Comparison of ENCODE assay signal across 8 mouse cellular contexts in the genomic region with DNA sequence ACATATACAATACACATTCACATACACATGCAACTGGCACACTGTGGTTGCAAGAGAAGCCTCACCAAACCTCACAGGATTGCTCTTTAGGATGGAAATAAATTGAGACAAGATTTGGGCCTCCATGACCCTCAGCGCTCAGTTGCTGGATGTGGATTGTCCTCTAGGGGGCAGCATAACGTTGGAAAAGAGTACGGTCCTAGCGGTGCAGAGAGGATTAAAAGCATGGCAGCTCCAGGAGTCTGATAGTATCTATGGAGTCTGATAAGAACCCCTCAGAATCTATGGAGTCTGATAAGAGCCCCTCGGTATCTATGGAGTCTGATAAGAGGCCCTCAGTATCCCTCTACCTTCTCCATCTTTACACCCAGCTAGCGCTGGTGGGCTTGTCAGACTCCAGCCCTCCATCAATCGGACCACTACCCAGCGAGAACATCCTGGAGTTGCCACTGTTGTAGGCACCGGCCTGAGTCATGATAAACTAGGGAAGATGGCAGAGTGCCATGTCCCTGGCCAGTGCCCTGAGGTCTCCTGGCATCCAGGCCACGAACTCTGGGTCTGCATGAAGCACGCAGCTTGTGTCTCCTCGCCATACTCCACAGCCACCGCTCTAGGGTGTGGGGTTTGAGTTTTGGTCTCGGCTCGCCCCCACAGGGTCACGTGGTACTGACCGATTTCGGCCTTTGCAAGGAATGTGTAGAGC. TPM values are rescaled to one million over a fixed set of nuclear protein-coding genes. Genes with fewer than 3 reads are reported as not detected.
A peak's percentile ranks its signal among the peaks of the same experiment; 100 is the strongest.
DNase-seq lines count a peak whose midpoint lies in the region; ATAC-seq lines count a peak whose summit lies in the region.

No protein-coding gene starts in this region.

- peak; percentile 19 for DNase-seq in ovary, postnatal 10 days (ENCODE audit: low spot score)
- DNase-seq in ovary, adult 18-20 months (ENCODE audit: low spot score), result no peak
- peak; percentile 65 for DNase-seq in cerebellum, adult 8-10 months
- DNase-seq in forelimb bud, embryonic 11.5 days (ENCODE audit: low read depth, low spot score), result peak; percentile 73
- DNase-seq in left cerebral cortex, postnatal 10 days (ENCODE audit: extremely low spot score in 1 of 2, low spot score in 2 of 2), result peak; percentile 58 to 60
- DNase-seq in right cerebral cortex, postnatal 14 days, result peak; percentile 68

- WGBS in hindbrain, embryonic 15.5 days, result 29% methylated on average over 18 of the region's 18 CpGs

- no peaks in the 10 kb centered on the region for H3K36me3 ChIP-seq in hindbrain, embryonic 15.5 days
- H3K36me3 ChIP-seq in megakaryocyte, embryonic 14.5 days (replicated peaks; ENCODE audit: low read length), result no peaks in the 10 kb centered on the region

- no peak overlapping the region for H3K27ac ChIP-seq in hindbrain, embryonic 15.5 days (replicated peaks)

- peak; percentile 54 for ATAC-seq in hindbrain, embryonic 15.5 days (ENCODE audit: low FRiP score, low read depth)

- intact Hi-C loops in left cerebral cortex, postnatal 10 days (cut with DNase I), result no loop called here

- no peaks in the 10 kb centered on the region for H3K9me3 ChIP-seq in hindbrain, embryonic 15.5 days
- no peaks in the 10 kb centered on the region for H3K9me3 ChIP-seq in megakaryocyte, embryonic 14.5 days

- 0 out of 2 replicates have a peak overlapping the region, but pooled peaks have one; percentile 12 for H3K9ac ChIP-seq in hindbrain, embryonic 15.5 days

- peaks cover 4% of the 10 kb centered on the region; the same call in 1 of the 2 replicates for H3K27me3 ChIP-seq in hindbrain, embryonic 15.5 days
- H3K27me3 ChIP-seq in megakaryocyte, embryonic 14.5 days (replicated peaks), result peaks cover 56% of the 10 kb centered on the region

- peak overlapping the region; percentile 45 for H3K4me2 ChIP-seq in hindbrain, embryonic 15.5 days

- 0 out of 2 replicates have a peak overlapping the region, but pooled peaks have one; percentile 4 for H3K4me3 ChIP-seq in hindbrain, embryonic 15.5 days
- H3K4me3 ChIP-seq in megakaryocyte, embryonic 14.5 days (replicated peaks), result peak overlapping the region; percentile 64

- 0 out of 2 replicates have a peak, but pooled peaks cover 3% of the 10 kb centered on the region for H3K4me1 ChIP-seq in hindbrain, embryonic 15.5 days (replicated peaks)
- peaks cover 13% of the 10 kb centered on the region for H3K4me1 ChIP-seq in megakaryocyte, embryonic 14.5 days

RNA-seq across cellular contexts. Expression of gene Sgk2, which starts 11.5 kb away (rescaled TPM):
- polyA plus RNA-seq in hindbrain, embryonic 15.5 days (2015; fragmentation: Nextera tagmentation; extraction: Ambion mirVana), result 0.12 TPM in 1 of 2 replicates, not detected in the other
- under 1 TPM; 0.39 to 0.41 TPM for total RNA-seq in left cerebral cortex, postnatal 10 days (2021)
- not detected in 2 replicates for polyA plus RNA-seq in megakaryocyte, embryonic 14.5 days (2012; ENCODE audit: insufficient read depth, low replicate concordance)

RNA-seq across cellular contexts. Expression of gene Ift52, which starts 18.5 kb away (rescaled TPM):
- polyA plus RNA-seq in hindbrain, embryonic 15.5 days (2015; fragmentation: Nextera tagmentation; extraction: Ambion mirVana), result 35.6 and 37.8 TPM in 2 replicates
- 10 to 100 TPM; 24.6 to 25.5 TPM for total RNA-seq in left cerebral cortex, postnatal 10 days (2021)
- polyA plus RNA-seq in megakaryocyte, embryonic 14.5 days (2012; ENCODE audit: insufficient read depth, low replicate concordance), result 3.2 TPM in 1 of 2 replicates, not detected in the other

RNA-seq across cellular contexts. Expression of gene L3mbtl1, which starts 55.4 kb away (rescaled TPM):
- 4.8 and 5.0 TPM in 2 replicates for polyA plus RNA-seq in hindbrain, embryonic 15.5 days (2015; fragmentation: Nextera tagmentation; extraction: Ambion mirVana)
- total RNA-seq in left cerebral cortex, postnatal 10 days (2021), result 10 to 100 TPM; 29.6 to 35.0 TPM
- polyA plus RNA-seq in megakaryocyte, embryonic 14.5 days (2012; ENCODE audit: insufficient read depth, low replicate concordance), result 0.51 TPM in 1 of 2 replicates, not detected in the other

RNA-seq across cellular contexts. Expression of gene Mybl2, which starts 55.8 kb away (rescaled TPM):
- polyA plus RNA-seq in hindbrain, embryonic 15.5 days (2015; fragmentation: Nextera tagmentation; extraction: Ambion mirVana), result 5.3 and 6.7 TPM in 2 replicates
- total RNA-seq in left cerebral cortex, postnatal 10 days (2021), result 1 to 10 TPM in 1 of 2 experiments, under 1 TPM in 1; 0.79 to 1.5 TPM
- polyA plus RNA-seq in megakaryocyte, embryonic 14.5 days (2012; ENCODE audit: insufficient read depth, low replicate concordance), result 12.5 and 23.5 TPM in 2 replicates
